Mouse (Mus musculus): ENCODE measurements around the gene Ddah1. TPM values are rescaled to one million over a fixed set of nuclear protein-coding genes. Genes with fewer than 3 reads are reported as not detected.
"Not testable (repeated sequence)": the region's sequence is repeated elsewhere in the genome, so short reads cannot be mapped to it uniquely, and the experiment has no call there.

Ddah1 gene
- polyA plus RNA-seq, 1 experiment from 2014 or later, result 22.4 TPM

- H3K27me3 ChIP-seq (ENCODE audit: control insufficient read depth, insufficient read depth, low read depth, low read length); H3K27ac ChIP-seq (ENCODE audit: low read length); H3K4me3 ChIP-seq (ENCODE audit: low read length); ATAC-seq (ENCODE audit: low read depth); H3K36me3 ChIP-seq (ENCODE audit: control insufficient read depth, insufficient read depth, low read length); H3K4me1 ChIP-seq (replicated peaks; ENCODE audit: control insufficient read depth, insufficient read depth, low read length); H3K4me2 ChIP-seq (ENCODE audit: low read depth, low read length); H3K9ac ChIP-seq (ENCODE audit: low read length); H3K9me3 ChIP-seq (ENCODE audit: control insufficient read depth, low read length): not testable (repeated sequence)
- WGBS, result 76% methylated on average over 7 of the region's 7 CpGs
Measured at GRCm38 (mm10) chr3:145913942-145914341, 155.5 kb downstream of the Ddah1 start.

GRCm38 (mm10) chr3:145916374-145916773 is 157.9 kb downstream of the Ddah1 start:
- no peak for ATAC-seq (ENCODE audit: low read depth)
- Histone ChIP-seq H3K4me1 (replicated peaks; ENCODE audit: control insufficient read depth, insufficient read depth, low read length) (no peaks in the 10 kb centered on the region), H3K27me3 (ENCODE audit: control insufficient read depth, insufficient read depth, low read depth, low read length) (no peaks in the 10 kb centered on the region), H3K27ac (ENCODE audit: low read length) (no peak overlapping the region), H3K9ac (ENCODE audit: low read length) (no peak overlapping the region), H3K36me3 (ENCODE audit: control insufficient read depth, insufficient read depth, low read length) (no peaks in the 10 kb centered on the region), H3K4me2 (ENCODE audit: low read depth, low read length) (no peak overlapping the region), H3K9me3 (ENCODE audit: control insufficient read depth, low read length) (no peaks in the 10 kb centered on the region), H3K4me3 (ENCODE audit: low read length) (no peak overlapping the region)
- 73% methylated on average over 5 of the region's 5 CpGs for WGBS

GRCm38 (mm10) chr3:145916826-145917225 is 158.4 kb downstream of the Ddah1 start:
- H3K4me3 ChIP-seq (ENCODE audit: low read length), result no peak overlapping the region
- no peaks in the 10 kb centered on the region for H3K36me3 ChIP-seq (ENCODE audit: control insufficient read depth, insufficient read depth, low read length)
- no peak overlapping the region for H3K4me2 ChIP-seq (ENCODE audit: low read depth, low read length)
- H3K27ac ChIP-seq (ENCODE audit: low read length), result no peak overlapping the region
- H3K9me3 ChIP-seq (ENCODE audit: control insufficient read depth, low read length), result no peaks in the 10 kb centered on the region
- ATAC-seq (ENCODE audit: low read depth), result no peak
- H3K4me1 ChIP-seq (replicated peaks; ENCODE audit: control insufficient read depth, insufficient read depth, low read length), result no peaks in the 10 kb centered on the region
- 84% methylated on average over 4 of the region's 4 CpGs for WGBS
- no peaks in the 10 kb centered on the region for H3K27me3 ChIP-seq (ENCODE audit: control insufficient read depth, insufficient read depth, low read depth, low read length)
- no peak overlapping the region for H3K9ac ChIP-seq (ENCODE audit: low read length)

GRCm38 (mm10) chr3:145922019-145922854 is 163.8 kb downstream of the Ddah1 start, which contains the start of gene Bcl10:
Gene Bcl10, plus strand, starts transcription at chr3:145922804.
- Histone ChIP-seq H3K27me3 (ENCODE audit: control insufficient read depth, insufficient read depth, low read depth, low read length) (no peaks in the 10 kb centered on the region), H3K9me3 (ENCODE audit: control insufficient read depth, low read length) (no peaks in the 10 kb centered on the region), H3K4me2 (ENCODE audit: low read depth, low read length) (peak within 1 kb of the TSS; percentile 57), H3K4me1 (replicated peaks; ENCODE audit: control insufficient read depth, insufficient read depth, low read length) (peaks cover 17% of the 10 kb centered on the region), H3K9ac (ENCODE audit: low read length) (peak within 1 kb of the TSS; percentile 33; the same call in 1 of the 2 replicates), H3K36me3 (ENCODE audit: control insufficient read depth, insufficient read depth, low read length) (no peaks in the 10 kb centered on the region), H3K27ac (ENCODE audit: low read length) (peak within 1 kb of the TSS; percentile 81), H3K4me3 (ENCODE audit: low read length) (peak within 1 kb of the TSS; percentile 36)
- 28% methylated on average over 11 of the region's 11 CpGs for WGBS
- ATAC-seq (ENCODE audit: low read depth), result no peak

GRCm38 (mm10) chr3:145922971-145923370 is 164.5 kb downstream of the Ddah1 start:
- H3K27ac ChIP-seq (ENCODE audit: low read length), result 0 out of 2 replicates have a peak overlapping the region, but pooled peaks have one; percentile 18
- H3K4me3 ChIP-seq (ENCODE audit: low read length), result no peak overlapping the region
- no peak for ATAC-seq (ENCODE audit: low read depth)
- WGBS, result 28% methylated on average over 3 of the region's 3 CpGs
- H3K4me1 ChIP-seq (replicated peaks; ENCODE audit: control insufficient read depth, insufficient read depth, low read length), result peaks cover 17% of the 10 kb centered on the region
- H3K27me3 ChIP-seq (ENCODE audit: control insufficient read depth, insufficient read depth, low read depth, low read length), result no peaks in the 10 kb centered on the region
- H3K36me3 ChIP-seq (ENCODE audit: control insufficient read depth, insufficient read depth, low read length), result 0 out of 2 replicates have a peak, but pooled peaks cover 1% of the 10 kb centered on the region
- H3K9ac ChIP-seq (ENCODE audit: low read length), result no peak overlapping the region
- no peak overlapping the region for H3K4me2 ChIP-seq (ENCODE audit: low read depth, low read length)
- no peaks in the 10 kb centered on the region for H3K9me3 ChIP-seq (ENCODE audit: control insufficient read depth, low read length)

GRCm38 (mm10) chr3:145923874-145924577 is 165.6 kb downstream of the Ddah1 start:
- Histone ChIP-seq H3K4me1 (replicated peaks; ENCODE audit: control insufficient read depth, insufficient read depth, low read length) (peaks cover 17% of the 10 kb centered on the region), H3K27me3 (ENCODE audit: control insufficient read depth, insufficient read depth, low read depth, low read length) (no peaks in the 10 kb centered on the region), H3K9ac (ENCODE audit: low read length) (peak overlapping the region; percentile 95), H3K9me3 (ENCODE audit: control insufficient read depth, low read length) (no peaks in the 10 kb centered on the region), H3K36me3 (ENCODE audit: control insufficient read depth, insufficient read depth, low read length) (0 out of 2 replicates have a peak, but pooled peaks cover 2% of the 10 kb centered on the region), H3K4me3 (ENCODE audit: low read length) (peak overlapping the region; percentile 81), H3K4me2 (ENCODE audit: low read depth, low read length) (peak overlapping the region; percentile 57), H3K27ac (ENCODE audit: low read length) (peak overlapping the region; percentile 98)
- peak; percentile 100 for ATAC-seq (ENCODE audit: low read depth)
- 0% methylated on average over 58 of the region's 58 CpGs for WGBS

- H3K27ac ChIP-seq (ENCODE audit: low read length), result peak overlapping the region; percentile 98
- peak; percentile 8 for ATAC-seq (ENCODE audit: low read depth)
- H3K27me3 ChIP-seq (ENCODE audit: control insufficient read depth, insufficient read depth, low read depth, low read length), result no peaks in the 10 kb centered on the region
- 3% methylated on average over 39 of the region's 39 CpGs for WGBS
- peak overlapping the region; percentile 95 for H3K9ac ChIP-seq (ENCODE audit: low read length)
- peak overlapping the region; percentile 81 for H3K4me3 ChIP-seq (ENCODE audit: low read length)
- peaks cover 17% of the 10 kb centered on the region for H3K4me1 ChIP-seq (replicated peaks; ENCODE audit: control insufficient read depth, insufficient read depth, low read length)
- H3K36me3 ChIP-seq (ENCODE audit: control insufficient read depth, insufficient read depth, low read length), result 0 out of 2 replicates have a peak, but pooled peaks cover 2% of the 10 kb centered on the region
- peak overlapping the region; percentile 53 for H3K4me2 ChIP-seq (ENCODE audit: low read depth, low read length)
- no peaks in the 10 kb centered on the region for H3K9me3 ChIP-seq (ENCODE audit: control insufficient read depth, low read length)
Measured at GRCm38 (mm10) chr3:145924649-145925337, 166.3 kb downstream of the Ddah1 start.

GRCm38 (mm10) chr3:145925506-145925905 is 167.0 kb downstream of the Ddah1 start:
- Histone ChIP-seq H3K4me3 (ENCODE audit: low read length) (peak overlapping the region; percentile 81), H3K9me3 (ENCODE audit: control insufficient read depth, low read length) (no peaks in the 10 kb centered on the region), H3K4me2 (ENCODE audit: low read depth, low read length) (peak overlapping the region; percentile 53), H3K36me3 (ENCODE audit: control insufficient read depth, insufficient read depth, low read length) (0 out of 2 replicates have a peak, but pooled peaks cover 2% of the 10 kb centered on the region), H3K9ac (ENCODE audit: low read length) (peak overlapping the region; percentile 95), H3K27me3 (ENCODE audit: control insufficient read depth, insufficient read depth, low read depth, low read length) (no peaks in the 10 kb centered on the region), H3K4me1 (replicated peaks; ENCODE audit: control insufficient read depth, insufficient read depth, low read length) (peaks cover 17% of the 10 kb centered on the region), H3K27ac (ENCODE audit: low read length) (no peak overlapping the region)
- 58% methylated on average over 5 of the region's 5 CpGs for WGBS
- ATAC-seq (ENCODE audit: low read depth), result no peak
